Mouse (Mus musculus) lung, embryonic 14.5 days (tissue): ENCODE measurements around the gene Gm17490. TPM values are rescaled to one million over a fixed set of nuclear protein-coding genes. Genes with fewer than 3 reads are reported as not detected.

Experiments
- ATAC-seq: fragments of 200-750 bp; cut with Nextera tagmentation; 2 replicates; pipeline ENCODE4 v1.8.0; 2017; ENCODE audit warnings: mild to moderate bottlenecking, moderate TSS enrichment, moderate library complexity; ENCODE audit not compliant: insufficient read depth
- DNase-seq: peaks from one replicate; pipeline ENCODE4 v3.0.0-alpha.2; 2015
- H3K27ac ChIP-seq: fragments of 300-500 bp; sonication (generic); 2 replicates; pipeline ENCODE4 v1.5.1; 2014; ENCODE audit warnings: low read depth, mild to moderate bottlenecking, moderate library complexity
- H3K27me3 ChIP-seq: fragments of 300-500 bp; sonication (generic); 2 replicates; pipeline ENCODE4 v1.6.1; 2014; ENCODE audit warnings: low read length, control low read depth; ENCODE audit not compliant: insufficient read depth
- H3K36me3 ChIP-seq: fragments of 300-500 bp; sonication (generic); 2 replicates; pipeline ENCODE4 v1.6.1; 2014; ENCODE audit warnings: control low read depth; ENCODE audit not compliant: insufficient read depth
- H3K4me1 ChIP-seq: fragments of 300-500 bp; sonication (generic); 2 replicates; pipeline ENCODE4 v1.6.1; 2014; ENCODE audit warnings: antibody characterized with exemption, control low read depth; ENCODE audit not compliant: insufficient read depth
- H3K4me2 ChIP-seq: fragments of 300-500 bp; sonication (generic); 2 replicates; pipeline ENCODE4 v1.6.1; 2014; ENCODE audit warnings: mild to moderate bottlenecking
- H3K4me3 ChIP-seq: fragments of 300-500 bp; sonication (generic); 2 replicates; pipeline ENCODE4 v1.5.1; 2014; ENCODE audit warnings: low read depth, low read length
- H3K9ac ChIP-seq: fragments of 300-500 bp; sonication (generic); 2 replicates; pipeline ENCODE4 v1.6.1; 2014
- H3K9me3 ChIP-seq: fragments of 300-500 bp; sonication (generic); 2 replicates; pipeline ENCODE4 v1.6.1; 2016; ENCODE audit warnings: low read depth, low read length, control low read depth
- CTCF ChIP-seq: IDR thresholded peaks from 2 replicates; pipeline ENCODE4 v1.5.1; 2016; ENCODE audit warnings: antibody characterized with exemption, low read depth
- WGBS: fragments of 180-500 bp; shearing (Covaris S2); extraction: QIAGEN DNeasy Blood & Tissue Kit; methylation state at CpG from one replicate; pipeline ENCODE4 v1.1.7; 2014; 5-methylcytosine and 5-hydroxymethylcytosine counted together
- polyA plus RNA-seq: library from polyadenylated mRNA; unstranded; fragments of >200 nt; fragmentation: Nextera tagmentation; extraction: Ambion mirVana; gene quantifications from 2 replicates; pipeline ENCODE4 v1.2.1, GENCODE M21; 2014

Gene Gm17490
- polyA plus RNA-seq, result not detected in 2 replicates

GRCm38 (mm10) chr2:11625890-11626289 lies at the start of gene Gm17490:
Gene Gm17490, minus strand, starts transcription at chr2:11626264.
- Histone ChIP-seq H3K9me3 (no peaks in the 10 kb centered on the region), H3K4me3 (no peak within 1 kb of the TSS), H3K4me1 (no peaks in the 10 kb centered on the region), H3K27ac (no peak within 1 kb of the TSS), H3K4me2 (no peak within 1 kb of the TSS), H3K9ac (no peak within 1 kb of the TSS), H3K36me3 (no peaks in the 10 kb centered on the region), H3K27me3 (no peaks in the 10 kb centered on the region)
- WGBS, result 88% methylated on average over 5 of the region's 5 CpGs
- TF ChIP-seq CTCF, result no peak
- ATAC-seq (no peak), DNase-seq (no peak)

GRCm38 (mm10) chr2:11672144-11672543 lies 46.1 kb upstream of the Gm17490 start:
- Histone ChIP-seq H3K27me3 (no peaks in the 10 kb centered on the region), H3K36me3 (no peaks in the 10 kb centered on the region), H3K4me3 (no peak overlapping the region), H3K27ac (no peak overlapping the region), H3K9me3 (no peaks in the 10 kb centered on the region), H3K4me1 (no peaks in the 10 kb centered on the region), H3K9ac (no peak overlapping the region), H3K4me2 (no peak overlapping the region)
- DNase-seq, result peak; percentile 10
- TF ChIP-seq CTCF, result peak; percentile 26; the same call in 1 of the 2 replicates
- 17% methylated on average over 3 of the region's 3 CpGs for WGBS
- no peak for ATAC-seq

- H3K4me2 ChIP-seq, result no peak overlapping the region
- H3K4me1 ChIP-seq, result no peaks in the 10 kb centered on the region
- H3K4me3 ChIP-seq, result no peak overlapping the region
- ATAC-seq, result no peak
- H3K9me3 ChIP-seq, result no peaks in the 10 kb centered on the region
- TF ChIP-seq CTCF, result no peak
- no peak overlapping the region for H3K27ac ChIP-seq
- no peaks in the 10 kb centered on the region for H3K36me3 ChIP-seq
- no peaks in the 10 kb centered on the region for H3K27me3 ChIP-seq
- 84% methylated on average over 3 of the region's 3 CpGs for WGBS
- H3K9ac ChIP-seq, result no peak overlapping the region
- DNase-seq, result no peak
These were observed 39.3 kb upstream of the Gm17490 start for GRCm38 (mm10) chr2:11665326-11665725.

GRCm38 (mm10) chr2:11664806-11665205 lies 38.7 kb upstream of the Gm17490 start:
- no peaks in the 10 kb centered on the region for H3K36me3 ChIP-seq
- no peak overlapping the region for H3K9ac ChIP-seq
- ATAC-seq (no peak), DNase-seq (no peak)
- no peak overlapping the region for H3K4me2 ChIP-seq
- 76% methylated on average over 4 of the region's 4 CpGs for WGBS
- H3K4me1 ChIP-seq, result no peaks in the 10 kb centered on the region
- H3K9me3 ChIP-seq, result no peaks in the 10 kb centered on the region
- no peak for TF ChIP-seq CTCF
- no peaks in the 10 kb centered on the region for H3K27me3 ChIP-seq
- no peak overlapping the region for H3K27ac ChIP-seq
- no peak overlapping the region for H3K4me3 ChIP-seq

- Histone ChIP-seq H3K27me3 (no peaks in the 10 kb centered on the region), H3K4me3 (no peak overlapping the region), H3K36me3 (no peaks in the 10 kb centered on the region), H3K4me2 (peak overlapping the region; percentile 42), H3K9ac (no peak overlapping the region), H3K4me1 (no peaks in the 10 kb centered on the region), H3K9me3 (no peaks in the 10 kb centered on the region), H3K27ac (no peak overlapping the region)
- 43% methylated on average over 6 of the region's 6 CpGs for WGBS
- DNase-seq (peak; percentile 5), ATAC-seq (no peak; the same call in 1 of the 2 replicates)
- TF ChIP-seq CTCF, result no peak
These were observed 38.3 kb upstream of the Gm17490 start for GRCm38 (mm10) chr2:11664367-11664766.

GRCm38 (mm10) chr2:11663961-11664360 lies 37.9 kb upstream of the Gm17490 start:
- Histone ChIP-seq H3K36me3 (no peaks in the 10 kb centered on the region), H3K4me2 (peak overlapping the region; percentile 42), H3K4me3 (no peak overlapping the region), H3K9ac (no peak overlapping the region), H3K27ac (no peak overlapping the region), H3K4me1 (no peaks in the 10 kb centered on the region), H3K9me3 (no peaks in the 10 kb centered on the region), H3K27me3 (no peaks in the 10 kb centered on the region)
- ATAC-seq (peak; percentile 91), DNase-seq (peak; percentile 90)
- peak; percentile 88 for TF ChIP-seq CTCF
- WGBS, result 2% methylated on average over 10 of the region's 10 CpGs

GRCm38 (mm10) chr2:11662907-11663230 lies 36.8 kb upstream of the Gm17490 start:
- no peak for DNase-seq
- no peak overlapping the region for H3K9ac ChIP-seq
- no peak overlapping the region for H3K4me3 ChIP-seq
- no peak overlapping the region for H3K27ac ChIP-seq
- 81% methylated on average over 1 of the region's 1 CpGs for WGBS
- no peak for ATAC-seq
- H3K4me1 ChIP-seq, result no peaks in the 10 kb centered on the region
- TF ChIP-seq CTCF, result no peak
- no peaks in the 10 kb centered on the region for H3K36me3 ChIP-seq
- no peaks in the 10 kb centered on the region for H3K9me3 ChIP-seq
- H3K27me3 ChIP-seq, result no peaks in the 10 kb centered on the region
- H3K4me2 ChIP-seq, result no peak overlapping the region

- no peak overlapping the region for H3K4me3 ChIP-seq
- H3K27ac ChIP-seq, result no peak overlapping the region
- H3K9me3 ChIP-seq, result no peaks in the 10 kb centered on the region
- ATAC-seq (no peak), DNase-seq (no peak)
- H3K27me3 ChIP-seq, result no peaks in the 10 kb centered on the region
- H3K36me3 ChIP-seq, result no peaks in the 10 kb centered on the region
- TF ChIP-seq CTCF, result no peak
- WGBS, result 75% methylated on average over 6 of the region's 6 CpGs
- no peak overlapping the region for H3K9ac ChIP-seq
- no peak overlapping the region for H3K4me2 ChIP-seq
- no peaks in the 10 kb centered on the region for H3K4me1 ChIP-seq
These were observed 36.3 kb upstream of the Gm17490 start for GRCm38 (mm10) chr2:11662143-11662906.
